Mouse (Mus musculus) ES-E14 (cell line): ENCODE results near the gene Dennd1a. TPM values are rescaled to one million over a fixed set of nuclear protein-coding genes. Genes with fewer than 3 reads are reported as not detected.

Experiments
- DNase-seq: peaks from one replicate; pipeline ENCODE4 v3.0.0-alpha.2; 2013; ENCODE audit warnings: low read depth, low spot score
- H3K27ac ChIP-seq: 2 replicates; pipeline ENCODE4 v1.5.1; 2012; ENCODE audit warnings: low read depth, mild to moderate bottlenecking, low read length, moderate library complexity, mixed read lengths; ENCODE audit not compliant: poor library complexity, insufficient read depth, severe bottlenecking
- H3K36me3 ChIP-seq: 2 replicates; pipeline ENCODE4 v1.6.1; 2012; ENCODE audit warnings: mild to moderate bottlenecking, low read length, moderate library complexity, mixed read lengths; ENCODE audit not compliant: control insufficient read depth, poor library complexity, insufficient read depth, severe bottlenecking
- H3K4me1 ChIP-seq, 2 experiments: fragments of 150-350 bp in 1 of 2; sonication (generic) in 1 of 2; 2 replicates each; pipeline ENCODE4 v1.6.1; 2012; ENCODE audit warnings: low read length in 2 of 2, mild to moderate bottlenecking in 1 of 2, mixed read lengths in 1 of 2; ENCODE audit not compliant: control insufficient read depth in 2 of 2, insufficient read depth in 2 of 2, poor library complexity in 1 of 2
- H3K4me3 ChIP-seq, 2 experiments: fragments of 150-350 bp in 1 of 2; sonication (generic) in 1 of 2; 2 replicates each; pipeline ENCODE4 v1.5.1; 2012; ENCODE audit warnings: low read length in 2 of 2, low read depth in 1 of 2, mild to moderate bottlenecking in 1 of 2, mixed read lengths in 1 of 2; ENCODE audit not compliant: insufficient read depth in 1 of 2, poor library complexity in 1 of 2, severe bottlenecking in 1 of 2
- H3K9ac ChIP-seq: 2 replicates; pipeline ENCODE4 v1.6.1; 2012; ENCODE audit warnings: low read depth, mild to moderate bottlenecking, low read length, mixed read lengths; ENCODE audit not compliant: poor library complexity, insufficient read depth, severe bottlenecking
- H3K9me3 ChIP-seq: fragments of 150-350 bp; sonication (generic); 2 replicates; pipeline ENCODE4 v1.6.1; 2012; ENCODE audit warnings: low read depth, mild to moderate bottlenecking, low read length; ENCODE audit not compliant: control insufficient read depth, insufficient read depth
- CHD2 ChIP-seq: IDR thresholded peaks from 2 replicates; pipeline ENCODE4 v1.6.1; 2014; ENCODE audit warnings: mild to moderate bottlenecking, low read depth, low read length, inconsistent platforms
- HCFC1 ChIP-seq: IDR thresholded peaks from 2 replicates; pipeline ENCODE4 v1.6.1; 2012; ENCODE audit warnings: low read length, inconsistent platforms, borderline replicate concordance; ENCODE audit not compliant: insufficient read depth
- MAFK ChIP-seq: IDR thresholded peaks from 2 replicates; pipeline ENCODE4 v1.6.1; 2014; ENCODE audit warnings: mild to moderate bottlenecking, low read depth, low read length, inconsistent platforms; ENCODE audit not compliant: insufficient read depth
- ZC3H11A ChIP-seq: IDR thresholded peaks from 2 replicates; pipeline ENCODE4 v1.6.1; 2012; ENCODE audit warnings: low read depth, mild to moderate bottlenecking, inconsistent platforms, low read length, borderline replicate concordance
- ZNF384 ChIP-seq: IDR thresholded peaks from 2 replicates; pipeline ENCODE4 v1.6.1; 2012; ENCODE audit warnings: low read depth, low read length, inconsistent platforms
- in situ Hi-C, 2 experiments: fragments of 600-800 bp; cut with MboI; formaldehyde crosslinking; loops; one replicate each; pipeline ENCODE4 v1.15.1; 2025; ENCODE audit warnings: low sequenced_read_pairs in 2 of 2, inconsistent platforms in 1 of 2; ENCODE audit not compliant: unreplicated experiment in 2 of 2
- total RNA-seq: library from RNA; depleted of rRNA; stranded (reverse); fragments of 300-350 nt; gene quantifications from 2 replicates; pipeline ENCODE4 v1.2.3, GENCODE M21; 2012

The Dennd1a gene
- total RNA-seq, 1 experiment = 6.5 TPM

DNA sequence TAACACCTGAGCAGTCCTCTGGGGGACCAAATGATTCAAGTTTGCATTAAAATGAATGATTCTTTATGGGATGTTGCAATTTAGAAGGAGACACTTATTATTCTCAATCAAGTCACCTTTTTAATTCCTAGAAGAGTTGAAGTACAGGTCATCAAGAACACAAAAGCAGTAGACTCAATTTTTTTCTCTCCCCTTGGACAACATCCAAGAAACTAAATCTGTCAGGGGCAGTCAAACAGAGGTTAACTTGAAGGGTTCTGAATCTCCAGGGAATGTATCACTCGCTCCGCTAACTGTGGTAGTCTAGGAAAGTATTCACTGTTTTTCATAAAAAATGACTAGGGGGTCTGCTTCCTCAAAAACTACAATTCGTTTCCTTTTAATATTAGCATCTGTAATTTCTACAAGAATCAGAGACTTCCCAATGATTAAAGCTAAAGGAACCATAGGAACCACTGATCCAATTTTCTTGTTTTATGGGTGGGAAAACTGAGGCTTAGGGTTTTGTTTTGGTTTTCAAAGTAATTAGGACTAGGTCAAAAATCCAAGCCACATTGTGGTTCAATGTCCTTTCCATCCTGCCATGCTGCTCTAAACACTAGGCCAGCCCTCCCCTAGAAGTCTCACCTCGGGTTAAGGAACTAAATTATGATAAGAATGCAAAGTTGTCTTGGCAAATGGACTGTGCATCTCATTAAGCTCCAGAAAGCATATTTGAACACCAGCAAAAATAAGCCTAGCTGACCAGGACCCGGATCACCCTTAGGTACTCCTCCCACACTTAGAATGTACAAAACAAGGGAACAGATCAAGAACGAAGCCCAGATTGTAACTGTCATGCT, 157.0 kb downstream of the Dennd1a start:
- Histone ChIP-seq H3K9ac (no peak overlapping the region), H3K4me1 (no peaks in the 10 kb centered on the region), H3K9me3 (no peaks in the 10 kb centered on the region), H3K36me3 (no peaks in the 10 kb centered on the region), H3K27ac (no peak overlapping the region), H3K4me3 (no peak overlapping the region)
- no peak for DNase-seq
- TF ChIP-seq CHD2 = no peak
- no peak for TF ChIP-seq ZC3H11A
- TF ChIP-seq MAFK = no peak
- TF ChIP-seq ZNF384 = no peak
- no peak for TF ChIP-seq HCFC1
- in situ Hi-C loops = no loop called here

DNA sequence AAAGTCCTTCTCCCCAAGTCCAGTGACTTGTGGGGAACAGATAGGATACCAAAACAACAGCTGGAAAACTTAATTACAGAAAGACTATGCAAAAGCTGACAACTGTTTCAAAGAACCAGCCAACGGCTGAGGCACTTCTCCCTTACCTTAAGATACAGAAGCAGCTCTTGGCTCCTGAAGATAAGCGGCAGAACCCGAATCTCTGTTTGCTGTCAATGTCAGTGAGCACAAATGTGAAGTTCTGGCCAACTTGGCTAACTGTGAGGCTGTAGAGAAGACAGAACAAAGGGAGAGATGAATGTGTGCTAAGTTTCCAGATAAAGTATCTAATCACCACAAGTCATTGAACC, 160.8 kb downstream of the Dennd1a start:
- TF ChIP-seq CHD2 (no peak), MAFK (no peak), ZC3H11A (no peak), HCFC1 (no peak), ZNF384 (no peak)
- in situ Hi-C loops = no loop called here

GRCm38 (mm10) chr2:38125671-38126382, 161.4 kb downstream of the Dennd1a start:
- H3K4me3 ChIP-seq = no peak overlapping the region
- no peak overlapping the region for H3K9ac ChIP-seq
- no peaks in the 10 kb centered on the region for H3K36me3 ChIP-seq
- H3K4me1 ChIP-seq = no peaks in the 10 kb centered on the region
- no peak for DNase-seq
- H3K9me3 ChIP-seq = no peaks in the 10 kb centered on the region
- in situ Hi-C loops = no loop called here
- TF ChIP-seq ZNF384 (no peak), ZC3H11A (no peak)
- no peak overlapping the region for H3K27ac ChIP-seq

More for the DNA sequence above, 160.8 kb downstream of the Dennd1a start:
- Histone ChIP-seq H3K4me3 (no peak overlapping the region), H3K9me3 (no peaks in the 10 kb centered on the region), H3K9ac (no peak overlapping the region), H3K4me1 (no peaks in the 10 kb centered on the region), H3K27ac (no peak overlapping the region), H3K36me3 (no peaks in the 10 kb centered on the region)
- no peak for DNase-seq

DNA sequence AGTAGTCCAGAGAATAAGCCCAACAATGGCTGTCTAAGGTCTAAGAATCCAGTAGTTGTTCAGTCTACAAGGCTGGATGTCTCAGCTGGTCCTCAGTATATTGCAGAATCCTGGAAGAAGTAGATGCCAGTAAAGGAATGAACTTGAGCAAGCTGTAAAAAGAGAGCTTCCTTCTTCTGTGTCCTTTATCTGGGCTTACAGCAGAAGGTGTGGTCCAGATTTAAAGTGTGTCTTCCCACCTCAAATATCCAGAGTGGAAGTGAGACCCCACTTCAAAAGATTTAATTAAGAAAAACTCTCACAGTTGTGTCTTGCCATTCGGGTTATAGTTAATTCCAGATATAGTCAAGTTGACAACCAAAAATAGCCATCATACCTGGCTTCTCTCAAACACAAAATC, 162.5 kb downstream of the Dennd1a start:
- H3K27ac ChIP-seq = no peak overlapping the region
- TF ChIP-seq MAFK (no peak), ZNF384 (no peak), ZC3H11A (no peak), HCFC1 (no peak), CHD2 (no peak)
- in situ Hi-C loops = no loop called here
- DNase-seq = no peak
- H3K36me3 ChIP-seq = no peaks in the 10 kb centered on the region
- no peaks in the 10 kb centered on the region for H3K4me1 ChIP-seq
- H3K9ac ChIP-seq = no peak overlapping the region
- H3K9me3 ChIP-seq = no peaks in the 10 kb centered on the region
- no peak overlapping the region for H3K4me3 ChIP-seq

- DNase-seq = no peak
- in situ Hi-C loops = no loop called here
- Histone ChIP-seq H3K9ac (no peak overlapping the region), H3K9me3 (no peaks in the 10 kb centered on the region), H3K27ac (no peak overlapping the region), H3K36me3 (no peaks in the 10 kb centered on the region), H3K4me1 (no peaks in the 10 kb centered on the region), H3K4me3 (no peak overlapping the region)
- no peak for TF ChIP-seq ZNF384
These were observed 172.2 kb downstream of the Dennd1a start for GRCm38 (mm10) chr2:38115000-38115399.
